Mouse (Mus musculus): Measurements from ENCODE around the gene Trank1.

DNA sequence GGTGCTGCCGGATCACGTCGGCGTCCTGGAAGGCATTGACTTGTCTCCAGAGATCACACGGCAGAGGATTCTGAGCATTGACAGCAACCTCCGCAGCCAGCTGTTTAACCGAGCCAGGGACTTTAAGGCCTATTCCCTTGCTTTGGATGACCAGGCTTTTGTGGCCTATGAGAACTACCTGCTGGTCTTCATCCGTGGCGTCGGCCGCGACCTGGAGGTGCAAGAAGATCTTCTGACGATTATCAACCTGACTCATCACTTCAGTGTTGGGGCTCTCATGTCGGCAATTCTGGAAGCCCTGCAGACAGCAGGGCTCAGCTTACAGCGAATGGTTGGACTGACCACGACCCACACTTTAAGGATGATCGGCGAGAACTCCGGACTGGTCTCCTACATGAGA, 39.2 kb upstream of the Trank1 start:
- TF ChIP-seq CHD2 (IDR thresholded peaks at IDR 0.05; ENCODE audit: low read depth, low read length) (no peak), HCFC1 (IDR thresholded peaks at IDR 0.05; ENCODE audit: borderline replicate concordance, insufficient read depth, low read length) (no peak), ZC3H11A (IDR thresholded peaks at IDR 0.05; ENCODE audit: borderline replicate concordance, low read depth, low read length) (no peak), ZNF384 (IDR thresholded peaks at IDR 0.05; ENCODE audit: low read depth, low read length) (no peak)

Measured in ES-E14 (cell line).